Mouse (Mus musculus): ENCODE results near the gene Dis3l.

Dis3l gene

GRCm38 (mm10) chr9:64341254-64341566 is at the start of gene Dis3l:
TSS of gene Dis3l (minus strand) at chr9:64341288.
- no peak for DNase-seq (ENCODE audit: low spot score in 2 of 2)

GRCm38 (mm10) chr9:64389576-64390292 is 48.6 kb upstream of the Dis3l start:
- DNase-seq (ENCODE audit: low spot score in 2 of 2): no peak

DNA sequence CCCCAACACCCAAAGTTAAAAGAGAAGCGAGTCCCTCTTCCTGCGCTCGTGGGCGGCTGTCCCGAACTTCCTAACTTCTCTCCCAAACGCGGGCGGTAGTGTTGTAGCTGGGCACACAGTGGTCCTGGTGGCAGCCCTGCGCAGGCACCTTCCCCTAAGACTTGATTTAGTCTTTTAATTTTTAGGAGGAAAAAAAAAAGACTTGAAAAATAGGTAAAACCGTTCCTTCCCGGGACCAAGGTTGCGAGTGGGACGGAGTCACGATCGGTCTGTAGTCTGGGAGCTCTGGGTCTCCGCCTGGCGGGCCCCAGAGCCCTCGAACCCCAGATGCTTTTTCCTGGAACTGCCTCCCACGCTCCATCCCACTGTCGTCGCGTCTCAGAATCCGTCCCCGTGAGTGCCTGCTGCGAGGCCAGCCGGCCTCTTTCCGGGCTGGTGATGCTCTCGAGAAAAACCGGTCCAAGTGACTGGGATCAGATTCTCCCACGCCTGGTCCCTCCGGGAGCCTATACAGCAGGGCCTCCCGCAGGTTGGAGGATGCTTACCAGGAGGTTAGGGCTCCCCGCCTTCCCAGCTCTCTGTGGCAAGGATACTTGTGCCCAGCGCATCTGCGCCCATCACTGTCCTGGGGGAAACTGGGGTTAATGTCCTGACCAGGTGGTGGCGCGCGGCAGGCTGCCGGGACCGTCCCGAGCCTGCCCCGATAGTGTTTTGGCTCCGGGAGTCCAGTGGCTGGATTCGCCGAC is 45.6 kb upstream of the Dis3l start:
- DNase-seq (ENCODE audit: low spot score in 2 of 2): no peak

DNA sequence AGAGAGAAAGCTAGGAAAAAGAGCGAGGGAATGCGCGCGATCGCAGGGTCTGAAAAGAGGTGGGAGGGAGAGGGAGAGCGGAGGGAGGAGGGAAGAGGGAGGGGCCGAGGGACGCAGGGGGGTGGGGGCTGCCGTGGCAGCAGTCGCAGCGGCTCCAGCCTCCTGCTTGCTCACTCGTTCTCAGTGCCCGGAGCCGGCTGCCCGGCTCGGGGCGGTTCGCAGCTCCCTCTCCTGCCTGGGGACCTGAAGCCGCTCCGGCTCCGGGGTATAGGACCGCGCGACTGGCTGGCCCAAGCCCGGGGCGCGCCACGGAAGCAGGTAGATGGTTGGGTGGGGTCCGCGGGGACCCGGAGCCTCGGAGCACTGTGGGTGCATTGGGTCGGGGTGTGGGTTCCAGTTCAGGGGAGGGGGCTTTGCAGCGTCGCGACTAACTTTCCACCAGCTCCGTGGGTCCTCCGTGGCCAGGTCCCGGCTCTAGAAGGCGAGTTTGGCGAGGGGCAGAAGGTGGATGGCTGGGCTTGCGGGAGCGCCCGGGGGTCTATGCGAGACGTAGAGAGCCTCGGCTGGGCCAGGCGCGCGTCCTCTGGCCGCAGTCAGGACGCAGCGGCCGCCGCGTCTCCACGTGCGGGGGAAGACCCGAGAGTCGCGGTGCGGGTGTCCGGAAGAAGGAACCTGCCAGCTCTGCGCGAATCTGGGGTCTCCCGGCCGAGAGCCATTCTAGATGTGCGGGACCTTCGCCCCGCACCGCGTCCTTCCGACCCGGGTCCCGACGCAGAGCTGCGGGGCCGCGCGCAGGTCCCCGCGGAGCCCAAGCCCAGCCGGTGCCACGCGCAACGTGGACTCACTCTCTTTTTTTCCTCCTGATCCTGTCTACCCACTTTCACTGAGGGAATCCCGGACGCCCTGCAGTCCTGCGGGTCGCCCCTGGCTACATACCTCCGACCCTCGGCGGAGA is 44.7 kb upstream of the Dis3l start, which contains the start of gene Megf11:
Gene Megf11 (plus strand): TSS at position 116 of the 955 bp plus-strand sequence.
- DNase-seq (ENCODE audit: low spot score in 2 of 2): no peak

DNA sequence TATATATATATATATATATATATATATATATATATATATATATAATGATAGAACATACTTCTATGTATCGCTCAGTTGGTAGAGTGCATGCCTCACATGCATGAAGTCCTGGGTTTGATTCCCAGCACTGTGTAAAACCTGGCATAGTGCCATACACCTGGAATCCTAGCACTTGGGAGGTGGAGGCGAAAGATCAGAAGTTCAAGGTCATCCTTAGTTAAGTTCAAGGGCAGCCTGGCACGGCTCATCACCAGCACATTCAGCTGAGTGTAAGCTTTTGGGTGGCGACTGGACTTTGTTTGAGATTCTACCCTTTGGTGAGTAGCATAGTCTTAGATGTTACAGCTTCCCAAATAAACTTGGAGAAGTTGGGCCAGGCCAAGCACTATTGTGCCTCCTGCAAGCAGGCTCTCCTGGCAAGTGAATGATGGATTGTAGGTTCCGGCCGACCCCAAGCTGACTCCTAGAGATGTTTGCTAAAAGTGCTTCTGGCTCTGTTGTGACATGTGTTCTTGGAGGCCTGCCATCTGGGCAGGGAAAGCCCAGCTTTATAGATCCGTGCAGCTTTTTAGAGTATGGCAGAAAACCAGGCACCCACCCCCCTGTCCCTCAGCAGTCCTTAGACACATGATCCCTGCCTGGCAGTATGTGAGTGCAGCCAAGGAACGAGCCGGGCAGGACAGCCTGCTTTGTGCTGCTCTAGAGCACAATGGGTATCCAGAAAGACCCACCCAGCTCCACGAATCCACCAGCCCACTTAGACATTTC is 42.1 kb upstream of the Dis3l start:
- no peak for DNase-seq (ENCODE audit: low spot score in 2 of 2)

DNA sequence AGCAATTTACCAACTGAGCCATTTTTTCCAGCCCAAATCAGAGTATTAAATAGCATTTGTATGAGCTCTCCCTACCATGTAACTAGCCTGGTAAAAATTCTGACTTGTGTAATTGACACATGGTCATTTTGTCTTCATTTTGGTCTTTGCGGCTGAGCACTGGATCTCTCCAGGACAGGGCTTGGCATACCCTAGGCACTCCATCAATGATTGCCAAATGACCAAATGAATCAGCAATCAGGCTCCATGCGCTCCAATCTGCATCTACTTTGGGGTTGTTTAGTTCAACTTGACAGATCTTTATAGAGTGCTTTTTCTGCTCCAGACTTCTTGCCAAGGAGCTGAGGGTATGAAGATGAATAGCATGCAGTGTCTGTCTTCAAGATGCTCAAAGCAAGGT is 35.3 kb upstream of the Dis3l start:
- DNase-seq (ENCODE audit: low spot score in 2 of 2): no peak

GRCm38 (mm10) chr9:64371305-64371819 is 30.3 kb upstream of the Dis3l start:
- no peak for DNase-seq (ENCODE audit: low spot score in 2 of 2)

DNA sequence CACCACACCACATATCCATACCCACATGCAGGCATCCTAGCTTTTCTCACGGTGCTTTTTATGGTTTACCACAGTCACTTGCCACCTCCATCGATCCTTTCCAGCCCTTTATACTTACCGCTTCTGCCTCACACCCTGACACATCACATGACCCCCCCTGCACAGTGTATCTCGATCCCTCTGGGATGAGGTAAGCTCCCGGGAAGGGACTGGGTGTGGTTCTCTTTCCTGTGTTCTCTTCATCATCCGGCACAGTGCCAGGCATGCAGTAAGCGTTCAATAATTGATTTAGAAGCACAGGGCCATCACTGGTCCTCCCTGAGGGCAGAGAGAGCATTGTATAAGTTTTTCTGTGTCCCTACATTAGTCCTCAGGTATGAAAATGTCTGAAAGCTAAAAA is 28.8 kb upstream of the Dis3l start:
- no peak for DNase-seq (ENCODE audit: low spot score in 2 of 2)

GRCm38 (mm10) chr9:64361231-64361950 is 20.3 kb upstream of the Dis3l start:
- no peak for DNase-seq (ENCODE audit: low spot score in 2 of 2)

- no peak for DNase-seq (ENCODE audit: low spot score in 2 of 2)
Measured at GRCm38 (mm10) chr9:64355627-64356026, 14.5 kb upstream of the Dis3l start.

GRCm38 (mm10) chr9:64351191-64351590 is 10.1 kb upstream of the Dis3l start:
- peak in 1 of 2 experiments; percentile 25 for DNase-seq (ENCODE audit: low spot score in 2 of 2)

DNA sequence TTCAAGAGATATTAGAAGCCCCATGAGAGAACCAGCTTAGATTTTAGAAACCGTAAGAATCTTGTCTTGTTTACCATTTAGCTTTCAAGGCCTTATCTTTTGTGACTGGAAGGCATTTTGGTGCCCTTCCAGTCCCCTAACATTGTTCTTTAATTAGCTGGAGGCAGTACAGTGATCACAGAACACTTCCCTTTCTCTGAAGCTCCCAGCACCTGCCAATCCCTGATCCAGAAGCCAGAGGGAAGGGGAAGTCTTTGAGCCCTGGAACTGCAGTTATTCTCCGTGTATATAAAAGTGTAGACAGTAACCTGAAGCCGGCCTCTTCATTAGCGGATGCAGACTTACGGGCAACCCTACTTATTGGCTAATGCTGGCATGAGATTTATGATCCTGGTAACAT is 8.4 kb upstream of the Dis3l start:
- DNase-seq (ENCODE audit: low spot score in 2 of 2): no peak

- DNase-seq (ENCODE audit: low spot score in 2 of 2): no peak
Measured at GRCm38 (mm10) chr9:64347377-64347776, 6.3 kb upstream of the Dis3l start.

- no peak for DNase-seq (ENCODE audit: low spot score in 2 of 2)
Measured at GRCm38 (mm10) chr9:64345931-64346330, 4.8 kb upstream of the Dis3l start.

DNA sequence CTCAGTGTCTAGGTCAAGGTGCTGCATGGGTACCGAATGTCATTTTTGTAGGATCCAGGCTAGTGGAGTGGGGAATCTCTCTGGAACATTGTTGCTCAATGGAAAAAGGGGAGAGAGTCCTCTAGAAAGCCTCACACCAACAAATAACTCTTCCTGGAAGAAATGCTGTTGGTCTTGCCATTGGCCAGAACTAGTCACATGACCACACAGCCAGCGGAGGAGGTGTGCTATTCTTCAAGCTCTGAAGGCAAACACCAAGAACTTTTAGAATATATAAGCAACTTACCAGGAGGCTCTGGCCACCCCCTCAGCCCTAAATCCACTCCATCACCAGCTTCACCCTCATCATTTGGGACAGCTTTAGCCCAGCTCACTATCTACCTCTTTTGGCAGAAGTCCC is 2.6 kb upstream of the Dis3l start:
- DNase-seq (ENCODE audit: low spot score in 2 of 2): no peak

DNA sequence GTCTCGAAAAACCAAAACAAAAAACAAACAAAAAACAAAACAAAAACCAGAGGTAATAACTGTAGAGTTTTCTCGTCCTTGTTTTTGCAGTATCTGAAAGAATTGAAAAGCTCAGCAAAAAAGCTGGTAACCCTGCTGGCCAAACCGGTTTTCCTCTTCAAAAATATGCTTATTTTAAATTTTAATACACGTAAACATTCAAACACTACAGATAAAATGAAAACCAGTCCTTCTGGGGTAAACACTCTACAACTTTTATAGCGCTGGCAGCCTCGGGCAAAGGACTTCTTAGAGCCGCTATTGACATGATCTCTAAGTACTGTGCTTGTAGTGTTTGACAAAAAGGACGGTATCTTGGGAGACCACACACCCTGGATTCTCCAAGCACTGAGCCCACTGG is 583 bp upstream of the Dis3l start:
- DNase-seq (ENCODE audit: low spot score in 2 of 2): no peak

DNA sequence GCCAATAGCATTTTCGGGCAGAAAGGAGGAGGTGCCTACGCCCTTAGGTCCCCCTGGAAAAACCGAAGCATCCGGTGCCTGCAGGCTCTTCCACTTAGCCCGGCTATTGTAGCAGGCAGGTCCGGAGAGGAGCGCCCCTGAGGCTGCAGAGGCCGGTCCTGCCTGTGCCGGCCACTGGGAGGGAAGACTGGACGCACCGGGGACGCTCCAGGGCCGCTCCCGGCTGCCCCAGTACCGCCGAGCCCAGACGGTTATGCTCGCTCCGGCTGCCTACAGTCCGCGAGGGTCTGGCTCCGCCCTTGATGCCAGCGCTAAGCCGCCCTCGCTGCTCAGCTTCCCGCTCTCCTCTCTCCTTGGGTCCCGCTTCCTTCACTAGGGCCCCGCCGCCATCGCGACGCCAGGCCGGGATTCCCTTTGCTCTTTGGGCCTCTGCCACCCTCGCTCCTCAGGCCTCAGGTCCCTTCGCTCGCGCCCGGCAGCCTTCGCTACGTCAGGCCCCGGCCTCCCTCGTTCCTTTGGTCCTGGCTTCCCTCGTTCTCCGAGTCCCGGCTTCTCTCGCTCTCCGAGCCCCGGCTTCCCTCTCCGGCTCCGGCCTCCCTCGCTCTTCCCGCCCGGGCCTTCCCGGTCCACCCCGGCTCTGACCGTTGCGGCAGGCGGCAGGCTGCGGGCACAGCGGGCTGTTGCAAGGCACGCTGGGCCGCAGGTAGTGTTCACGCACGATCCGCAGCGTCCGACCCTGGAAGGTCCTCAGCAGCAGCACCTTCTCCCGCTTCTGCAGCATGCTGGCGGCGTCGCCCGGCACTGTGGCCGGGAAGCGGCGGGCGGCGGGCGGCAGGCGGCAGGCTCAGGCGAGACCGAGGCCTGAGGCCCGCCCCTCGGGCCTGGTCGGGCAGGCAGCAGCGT is 486 bp downstream of the Dis3l start:
- DNase-seq (ENCODE audit: low spot score in 2 of 2): peak; percentile 53 to 57

- no peak for DNase-seq (ENCODE audit: low spot score in 2 of 2)
Measured at GRCm38 (mm10) chr9:64339361-64339760, 1.7 kb downstream of the Dis3l start.

- no peak for DNase-seq (ENCODE audit: low spot score in 2 of 2)
Measured at GRCm38 (mm10) chr9:64335825-64336224, 5.3 kb downstream of the Dis3l start.

DNA sequence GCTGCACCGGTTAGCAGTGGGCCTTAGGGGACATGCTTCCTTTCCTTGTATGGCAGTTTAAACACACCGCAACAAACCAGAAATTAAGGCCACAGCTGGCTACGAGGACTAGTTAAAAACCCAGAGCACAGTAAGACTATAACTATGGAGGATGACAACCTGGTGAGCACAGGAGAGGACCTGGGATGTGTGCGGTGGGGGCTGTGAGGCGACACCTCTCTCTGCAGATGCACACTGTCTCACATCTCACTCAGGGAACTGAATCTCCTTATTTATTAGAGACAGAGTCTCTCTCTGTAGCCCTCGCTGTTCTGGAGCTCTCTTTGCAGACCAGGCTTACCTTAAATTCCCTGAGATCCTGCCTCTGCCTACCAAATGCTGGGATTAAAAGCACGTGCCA is 17.1 kb downstream of the Dis3l start:
- no peak for DNase-seq (ENCODE audit: low spot score in 2 of 2)

Data from thymus, postnatal 10 days (tissue).